Mouse (Mus musculus): ENCODE data around the gene Hoxd11.
A peak's percentile ranks its signal among the peaks of the same experiment; 100 is the strongest.

Gene Hoxd11

GRCm38 (mm10) chr2:74678891-74679595 is at the start of gene Hoxd11:
Gene Hoxd11, plus strand, starts transcription at chr2:74679557.
- DNase-seq, result no peak

GRCm38 (mm10) chr2:74635412-74635811 is 43.9 kb upstream of the Hoxd11 start:
- no peak for DNase-seq

GRCm38 (mm10) chr2:74642431-74642830 is 36.9 kb upstream of the Hoxd11 start:
- DNase-seq, result no peak

GRCm38 (mm10) chr2:74645631-74646030 is 33.7 kb upstream of the Hoxd11 start:
- DNase-seq, result no peak

DNA sequence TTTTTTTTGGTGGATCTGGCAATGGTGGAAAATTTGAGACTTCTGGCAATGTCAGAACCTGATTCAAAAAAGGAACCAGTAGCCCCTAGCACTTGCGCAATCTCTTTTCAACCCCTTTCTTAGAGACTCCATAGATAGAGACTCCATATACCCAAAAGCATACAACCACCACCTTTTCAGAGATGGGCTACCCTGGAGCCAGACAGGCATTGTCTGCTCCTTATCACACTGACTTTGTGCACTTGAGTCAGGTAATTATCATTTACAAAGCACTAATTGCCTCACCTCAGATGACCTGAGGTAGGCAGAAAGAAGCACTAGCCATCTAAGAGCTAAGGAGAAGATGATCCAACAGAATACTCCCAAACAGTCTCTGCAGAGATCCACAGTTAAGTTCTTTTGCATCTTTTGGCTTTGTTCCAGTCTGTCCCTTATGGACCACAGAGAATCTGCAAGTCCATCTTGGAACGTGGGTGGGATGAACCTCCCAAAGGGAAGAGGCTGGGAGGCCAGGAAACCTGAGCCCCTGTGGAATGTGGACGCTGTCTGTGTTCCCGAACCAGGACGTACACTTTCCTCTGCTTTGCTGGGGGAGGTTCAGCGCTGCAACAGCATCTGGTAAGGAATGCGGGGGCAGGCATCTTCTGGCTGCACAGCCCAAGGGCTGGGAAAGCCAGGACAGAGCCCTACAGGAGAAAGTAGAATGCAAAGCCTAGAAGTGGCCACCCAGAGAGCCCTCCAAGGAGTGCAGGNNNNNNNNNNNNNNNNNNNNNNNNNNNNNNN is 32.1 kb upstream of the Hoxd11 start:
- no peak for DNase-seq

DNA sequence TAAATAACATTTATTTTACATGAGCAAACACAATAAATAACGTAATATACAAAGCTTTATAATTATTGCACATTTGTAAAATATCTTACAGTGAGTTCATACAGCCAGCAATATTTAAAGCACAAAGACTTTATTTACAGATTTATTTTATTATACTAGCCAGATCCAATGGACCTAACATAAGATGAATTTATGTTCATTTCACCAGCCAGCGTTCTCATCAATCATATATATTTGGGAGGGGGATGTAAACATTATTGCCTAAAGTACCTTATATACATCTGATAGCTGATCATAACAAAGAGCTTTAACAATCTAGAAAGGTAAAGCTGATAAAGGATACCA is 26.4 kb upstream of the Hoxd11 start:
- no peak for DNase-seq

DNA sequence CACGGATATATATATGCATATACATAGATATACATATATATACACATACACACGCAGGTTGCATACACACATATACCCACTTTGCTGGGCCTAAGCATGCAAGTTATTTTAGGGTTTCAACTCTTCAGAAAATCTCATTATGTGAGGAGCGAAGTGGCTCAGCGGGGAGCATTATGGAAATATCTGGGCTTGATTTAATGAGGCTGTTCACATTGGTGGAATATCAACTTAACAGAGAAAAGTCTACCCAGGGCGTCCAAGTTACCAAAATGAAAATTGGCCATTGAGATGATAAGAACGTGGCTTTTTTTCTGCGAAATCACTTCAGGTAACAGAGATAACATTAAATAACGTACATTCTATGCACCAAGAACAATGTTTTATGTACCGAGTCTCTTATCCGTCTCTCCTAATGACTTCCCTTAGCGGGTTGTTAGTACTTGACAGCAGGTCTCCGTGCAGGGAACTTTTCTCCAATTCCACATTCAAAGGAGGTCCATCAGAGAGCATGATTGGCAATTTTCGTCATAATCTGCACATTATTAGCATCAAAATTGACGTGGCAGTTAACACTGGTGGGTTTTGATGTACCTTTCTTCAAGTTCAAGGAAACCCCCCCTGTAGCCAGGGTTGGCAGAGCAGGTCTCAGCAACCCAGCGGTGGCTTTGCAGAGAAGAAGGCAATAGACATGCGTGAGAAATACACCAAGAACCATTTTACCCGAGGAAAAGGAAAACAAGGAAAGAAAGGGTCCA is 25.4 kb upstream of the Hoxd11 start:
- no peak for DNase-seq

DNA sequence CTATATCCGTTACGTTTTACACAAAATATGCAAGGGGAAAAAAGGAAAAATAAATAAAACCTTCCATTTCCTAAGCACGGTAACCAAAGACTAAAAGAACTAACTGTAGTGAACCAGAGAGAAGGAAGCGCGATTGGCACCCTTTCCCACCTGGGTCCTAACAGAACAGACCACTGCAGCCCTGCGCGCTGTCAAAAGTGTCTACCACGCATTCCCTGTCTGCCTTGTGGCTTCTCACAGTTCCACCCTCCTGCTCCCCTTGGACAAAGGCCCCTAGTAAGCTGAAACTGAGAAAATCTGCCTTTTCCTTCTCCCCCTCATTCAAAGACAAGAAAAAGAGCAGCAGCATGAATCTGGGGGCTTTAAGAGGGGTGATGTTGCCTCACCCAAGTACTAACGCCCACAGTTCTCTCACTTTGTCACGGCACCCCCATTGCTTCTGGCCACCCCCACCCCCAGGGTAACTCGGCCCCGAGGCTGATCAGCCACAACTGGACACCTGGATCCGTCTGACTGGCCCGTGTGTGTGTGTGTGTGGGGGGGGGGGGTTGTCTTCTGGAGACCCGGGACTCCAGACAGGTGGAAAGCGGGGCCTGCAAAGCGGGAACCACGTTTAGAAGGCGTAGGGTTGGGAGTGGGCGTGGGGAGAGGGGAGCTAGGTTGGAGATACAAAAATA is 24.5 kb upstream of the Hoxd11 start:
- DNase-seq, result no peak

GRCm38 (mm10) chr2:74655420-74655781 is 24.0 kb upstream of the Hoxd11 start:
- DNase-seq, result no peak

DNA sequence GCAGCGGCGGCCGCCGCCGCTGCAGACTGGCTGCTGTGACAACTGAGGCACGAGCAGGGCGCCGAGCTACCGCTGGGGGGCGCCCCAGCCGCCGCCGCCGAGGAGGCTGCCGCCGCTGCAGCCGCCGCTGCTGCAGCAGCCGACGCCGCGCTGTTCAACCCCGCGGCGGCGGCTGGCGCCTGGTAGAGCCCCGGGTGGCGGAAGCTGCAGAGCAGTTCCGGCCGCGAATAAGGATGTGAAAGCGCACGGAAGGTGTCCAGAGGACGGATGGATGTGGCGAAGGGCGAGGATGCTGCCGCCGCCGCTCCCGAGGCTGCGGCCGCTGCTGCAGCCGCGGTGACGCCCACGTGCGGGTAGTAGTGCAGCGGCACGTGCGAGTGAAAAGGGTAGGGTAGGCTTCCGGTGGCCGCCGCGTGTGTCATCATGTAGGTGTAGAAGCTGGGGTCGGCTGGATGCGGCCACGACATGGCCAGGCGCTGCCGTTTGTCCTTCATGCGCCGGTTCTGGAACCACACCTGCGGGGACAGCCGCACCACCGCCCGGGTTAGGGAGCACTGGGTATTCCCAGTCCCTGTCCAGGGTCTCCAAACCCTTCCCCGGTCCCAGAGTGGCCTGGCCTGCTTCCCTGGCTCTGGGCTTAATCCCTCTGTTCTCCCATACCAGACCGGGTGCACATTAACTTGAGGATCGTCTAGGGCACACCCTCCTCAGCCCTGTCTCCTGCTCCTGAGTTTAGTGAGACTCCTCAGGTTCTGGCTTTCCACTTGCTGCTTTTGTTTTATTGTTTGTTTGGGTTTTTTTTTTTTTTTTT is 23.3 kb upstream of the Hoxd11 start:
- no peak for DNase-seq

DNA sequence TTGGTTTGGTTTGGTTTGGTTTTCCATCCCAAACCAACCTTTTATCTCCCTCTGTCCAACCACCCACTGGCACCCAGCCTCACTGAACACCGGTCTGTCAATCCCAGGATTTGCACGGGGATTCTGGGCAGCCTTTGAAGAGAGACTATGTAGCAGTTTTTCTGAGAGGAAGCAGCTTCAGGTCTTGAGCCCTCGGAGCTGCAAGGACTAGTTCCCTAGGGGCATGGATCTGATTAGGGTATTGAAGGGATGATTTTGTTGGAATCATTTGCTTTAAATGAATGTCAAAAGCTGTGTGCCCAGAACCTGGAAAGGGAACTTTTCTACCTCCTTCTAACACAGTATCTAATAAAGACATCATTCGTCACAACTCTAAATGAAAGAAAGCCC is 22.7 kb upstream of the Hoxd11 start:
- no peak for DNase-seq

GRCm38 (mm10) chr2:74657251-74658023 is 21.9 kb upstream of the Hoxd11 start:
- DNase-seq, result no peak

DNA sequence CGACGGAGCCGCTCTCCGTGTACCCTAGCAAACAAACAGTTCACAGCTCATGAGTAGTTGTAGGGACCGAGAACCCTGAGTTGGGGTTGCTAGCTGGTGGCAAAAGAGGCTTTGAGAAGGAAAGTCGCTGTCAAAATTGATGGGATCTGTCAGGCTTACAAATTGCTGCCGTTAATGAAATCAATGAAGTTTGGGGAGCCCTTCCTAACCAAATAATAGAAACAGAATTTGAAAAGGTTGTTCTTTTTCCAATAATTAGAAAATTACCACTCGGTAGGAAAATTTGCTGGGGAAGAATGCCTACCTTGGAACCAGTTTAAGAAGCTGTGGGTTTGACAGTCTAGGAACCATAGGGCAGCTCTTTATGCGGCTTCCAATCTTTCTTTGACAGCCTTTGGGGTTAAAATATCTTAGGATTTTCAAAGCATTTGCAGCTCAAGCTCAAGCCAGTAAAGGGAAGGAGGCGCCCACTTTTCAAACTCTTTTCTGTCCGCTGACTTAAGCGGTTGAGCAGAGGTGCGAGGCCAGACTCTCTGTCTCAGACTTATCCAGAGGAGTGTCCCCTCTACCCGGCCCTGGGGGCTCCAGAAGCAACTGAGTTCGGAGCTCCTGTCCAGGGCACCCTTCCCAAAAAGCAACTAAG is 21.2 kb upstream of the Hoxd11 start:
- no peak for DNase-seq

DNA sequence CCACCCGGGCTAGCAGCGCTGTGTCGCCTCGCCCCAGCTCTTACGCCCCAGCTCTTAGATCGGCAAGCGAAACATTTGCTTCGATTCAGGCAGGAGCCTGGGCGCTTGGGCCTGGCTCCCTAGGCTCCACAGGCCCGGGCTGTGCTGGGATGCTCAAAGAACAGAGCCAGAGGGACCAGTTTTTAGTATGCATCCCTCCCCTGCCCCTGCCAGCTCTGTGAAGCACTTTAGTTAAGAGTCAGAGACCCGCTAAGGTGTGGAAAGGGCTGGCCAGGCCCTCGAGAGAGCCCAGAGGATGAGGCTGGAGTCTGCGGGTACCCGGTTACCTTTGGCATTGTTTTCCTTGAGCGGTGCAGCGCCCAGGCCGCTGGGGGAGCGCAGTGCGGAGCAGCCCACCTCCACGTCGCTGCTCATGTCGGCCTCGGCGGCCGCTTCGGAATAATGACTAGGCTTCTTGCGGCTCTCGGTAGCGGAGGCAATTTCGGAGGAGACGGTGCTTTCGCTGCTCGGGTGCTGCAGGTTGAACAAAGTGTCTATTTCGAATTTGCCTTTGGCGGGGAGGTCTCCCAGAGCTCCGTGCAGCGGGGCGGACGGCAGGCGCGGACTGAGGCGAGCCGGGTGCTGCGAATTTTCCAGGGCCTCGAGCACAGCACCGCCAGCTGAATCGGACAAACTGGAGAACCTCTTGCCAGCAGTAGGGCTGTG is 20.5 kb upstream of the Hoxd11 start:
- no peak for DNase-seq

- no peak for DNase-seq
Measured at GRCm38 (mm10) chr2:74659507-74660005, 19.8 kb upstream of the Hoxd11 start, which contains the start of gene Evx2. Gene Evx2, minus strand, starts transcription at chr2:74659557.

DNA sequence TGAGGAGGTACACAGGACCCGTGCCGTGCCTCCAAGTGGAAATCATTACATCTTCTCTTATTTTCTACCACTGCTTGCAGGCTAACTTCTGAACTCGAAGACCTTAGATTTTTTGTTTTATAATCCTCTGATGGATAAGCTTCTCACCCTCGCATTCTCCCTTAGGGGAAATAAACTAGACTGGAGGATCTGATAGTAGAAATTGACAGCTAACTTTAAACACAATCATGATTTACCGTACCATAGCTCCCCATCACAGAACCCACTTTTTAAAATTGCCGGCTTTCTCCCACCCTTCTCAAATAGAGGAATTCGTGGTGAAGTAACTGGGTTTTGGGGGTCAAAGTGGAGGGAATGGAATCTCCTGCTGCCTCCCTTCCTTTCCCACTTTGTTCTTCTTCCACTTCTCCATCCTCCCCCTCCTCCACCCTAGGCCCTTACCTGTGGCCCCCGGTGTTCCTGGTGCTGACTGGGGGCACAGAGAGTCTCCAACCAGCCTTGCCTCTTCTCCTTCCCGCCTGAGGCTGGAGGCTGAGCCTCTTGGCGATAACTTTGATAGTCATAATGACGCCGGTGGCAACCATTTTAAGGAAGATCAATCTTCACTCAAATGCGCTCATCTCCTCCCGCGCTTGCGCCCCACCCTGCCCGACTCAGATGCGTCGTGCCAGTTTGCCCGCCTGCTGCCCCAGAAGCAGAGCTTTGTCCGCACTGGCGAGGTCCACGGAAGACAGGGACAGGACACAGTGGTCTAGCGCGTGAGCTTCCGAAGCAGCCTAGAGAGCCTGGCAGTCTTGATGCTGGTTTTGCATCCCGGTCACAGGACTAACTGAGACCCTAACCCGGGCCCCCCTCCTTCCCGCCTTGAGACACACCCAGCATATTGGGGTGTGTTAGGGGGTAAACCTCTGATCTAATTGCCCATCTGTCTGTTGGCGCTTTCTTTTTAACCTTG is 18.7 kb upstream of the Hoxd11 start:
- no peak for DNase-seq

DNA sequence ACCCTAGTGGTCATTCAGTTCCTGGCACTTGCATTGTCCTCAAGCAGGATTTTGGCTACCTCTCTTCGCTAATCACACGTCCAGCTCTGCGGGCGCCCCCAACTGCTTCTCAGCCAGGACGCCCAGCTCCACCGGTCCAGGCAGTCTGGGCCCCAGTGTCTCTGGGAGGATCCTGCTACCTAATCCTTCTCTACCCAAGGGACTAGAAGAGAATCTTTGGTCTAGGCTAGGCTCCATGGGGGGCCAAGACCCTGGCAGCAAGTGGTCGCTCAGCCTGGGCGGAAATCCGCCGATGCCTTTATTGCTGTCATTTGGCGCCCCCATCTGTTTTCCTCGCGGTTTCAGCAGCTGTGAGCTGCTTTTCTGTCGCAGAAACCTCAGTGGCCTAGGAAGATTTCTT is 17.7 kb upstream of the Hoxd11 start:
- DNase-seq, result no peak

GRCm38 (mm10) chr2:74663291-74663925 is 15.9 kb upstream of the Hoxd11 start:
- peak in 1 of 2 experiments; percentile 34 for DNase-seq

Measured in lung, adult 18-20 months (tissue).